Mouse (Mus musculus): ENCODE results near the gene Steap2. TPM values are rescaled to one million over a fixed set of nuclear protein-coding genes. Genes with fewer than 3 reads are reported as not detected.
"Not testable (repeated sequence)": the region's sequence is repeated elsewhere in the genome, so short reads cannot be mapped to it uniquely, and the experiment has no call there.

The Steap2 gene
- polyA plus RNA-seq, 1 experiment from 2014 or later = 6.5 TPM

GRCm38 (mm10) chr5:5692167-5692738 lies 2.1 kb downstream of the Steap2 start:
- 75% methylated on average over 4 of the region's 4 CpGs for whole genome bisulfite sequencing

GRCm38 (mm10) chr5:5688945-5689540 lies 5.3 kb downstream of the Steap2 start:
- H3K4me1 ChIP-seq = peaks cover 12% of the 10 kb centered on the region
- 88% methylated on average over 8 of the region's 8 CpGs for WGBS
- peaks cover 18% of the 10 kb centered on the region for H3K27me3 ChIP-seq (ENCODE audit: poor library complexity, severe bottlenecking)
- no peaks in the 10 kb centered on the region for H3K9me3 ChIP-seq
- no peak overlapping the region for H3K4me3 ChIP-seq
- H3K36me3 ChIP-seq (replicated peaks) = no peaks in the 10 kb centered on the region
- no peak overlapping the region for H3K27ac ChIP-seq
- DNase-seq (ENCODE audit: extremely low spot score, low spot score) = no peak

More at GRCm38 (mm10) chr5:5692167-5692738, 2.1 kb downstream of the Steap2 start:
- Histone ChIP-seq H3K9me3 (no peaks in the 10 kb centered on the region), H3K27ac (no peak overlapping the region), H3K36me3 (replicated peaks) (no peaks in the 10 kb centered on the region), H3K4me3 (peak overlapping the region; percentile 87; the same call in 1 of the 2 replicates), H3K4me1 (peaks cover 18% of the 10 kb centered on the region), H3K27me3 (ENCODE audit: poor library complexity, severe bottlenecking) (peaks cover 18% of the 10 kb centered on the region)
- no peak for DNase-seq (ENCODE audit: extremely low spot score, low spot score)

DNA sequence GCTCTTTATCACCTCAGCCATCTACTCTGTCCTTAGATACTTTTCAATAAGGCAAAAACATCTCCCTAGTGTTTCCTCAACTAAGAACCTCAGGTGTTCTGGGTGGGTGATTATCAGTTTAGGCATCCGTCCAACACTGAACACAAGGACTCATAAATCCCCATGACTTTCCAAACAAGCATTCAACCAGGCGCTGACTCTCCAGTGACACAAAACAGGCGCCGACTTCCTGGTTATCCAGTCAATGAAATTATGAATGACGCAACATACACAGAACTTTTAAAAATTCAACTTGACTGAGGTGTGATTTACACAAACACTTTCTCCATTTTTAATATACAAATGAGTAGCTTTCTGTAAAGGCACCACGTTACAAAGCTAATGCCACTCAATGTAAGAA lies 6.2 kb downstream of the Steap2 start:
- 92% methylated on average over 6 of the region's 6 CpGs for WGBS
- Histone ChIP-seq H3K9me3 (no peaks in the 10 kb centered on the region), H3K27ac (no peak overlapping the region), H3K27me3 (ENCODE audit: poor library complexity, severe bottlenecking) (peaks cover 18% of the 10 kb centered on the region), H3K36me3 (replicated peaks) (no peaks in the 10 kb centered on the region), H3K4me1 (peaks cover 7% of the 10 kb centered on the region), H3K4me3 (no peak overlapping the region)
- DNase-seq (ENCODE audit: extremely low spot score, low spot score) = no peak

DNA sequence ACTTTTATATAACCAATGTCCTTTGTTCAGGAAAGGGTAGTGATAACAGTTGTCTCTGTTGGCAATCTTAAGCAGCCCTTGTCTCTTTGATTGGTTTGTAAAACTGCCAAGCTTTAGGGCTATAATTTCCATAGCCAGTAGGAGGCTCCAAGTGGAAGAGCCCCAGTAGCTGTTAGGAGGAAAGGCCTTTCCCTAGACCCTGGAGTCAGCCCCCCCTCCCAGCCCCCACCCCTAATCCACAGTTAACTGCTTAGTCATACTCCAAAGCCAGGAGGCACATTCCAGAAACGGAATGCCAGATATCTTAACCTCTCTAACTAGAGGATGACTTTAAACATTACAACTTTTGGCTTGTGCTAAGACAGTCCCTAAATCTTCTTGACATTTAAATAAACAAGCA lies 7.4 kb downstream of the Steap2 start:
- H3K36me3 ChIP-seq (replicated peaks) = no peaks in the 10 kb centered on the region
- 13% methylated on average over 1 of the region's 1 CpGs for WGBS
- DNase-seq (ENCODE audit: extremely low spot score, low spot score) = no peak

GRCm38 (mm10) chr5:5684946-5685345 lies 9.4 kb downstream of the Steap2 start:
- H3K27me3 ChIP-seq (ENCODE audit: poor library complexity, severe bottlenecking); H3K27ac ChIP-seq; H3K4me1 ChIP-seq; H3K9me3 ChIP-seq; H3K4me3 ChIP-seq; DNase-seq (ENCODE audit: extremely low spot score, low spot score); H3K36me3 ChIP-seq (replicated peaks): not testable (repeated sequence)
- WGBS = 84% methylated on average over 2 of the region's 2 CpGs

More for the DNA sequence above, 7.4 kb downstream of the Steap2 start:
- H3K4me1 ChIP-seq = no peaks in the 10 kb centered on the region
- no peak overlapping the region for H3K27ac ChIP-seq
- 0 out of 2 replicates have a peak, but pooled peaks cover 6% of the 10 kb centered on the region for H3K27me3 ChIP-seq (ENCODE audit: poor library complexity, severe bottlenecking)
- H3K4me3 ChIP-seq = no peak overlapping the region
- H3K9me3 ChIP-seq = no peaks in the 10 kb centered on the region

- 80% methylated on average over 4 of the region's 4 CpGs for WGBS
- no peaks in the 10 kb centered on the region for H3K27me3 ChIP-seq (ENCODE audit: poor library complexity, severe bottlenecking)
- DNase-seq (ENCODE audit: extremely low spot score, low spot score) = no peak
- H3K4me1 ChIP-seq = no peaks in the 10 kb centered on the region
- H3K4me3 ChIP-seq = no peak overlapping the region
- no peaks in the 10 kb centered on the region for H3K9me3 ChIP-seq
- peaks cover 4% of the 10 kb centered on the region; the same call in 1 of the 2 replicates for H3K36me3 ChIP-seq (replicated peaks)
- no peak overlapping the region for H3K27ac ChIP-seq
Observed at GRCm38 (mm10) chr5:5683292-5683691, 11.1 kb downstream of the Steap2 start.

DNA sequence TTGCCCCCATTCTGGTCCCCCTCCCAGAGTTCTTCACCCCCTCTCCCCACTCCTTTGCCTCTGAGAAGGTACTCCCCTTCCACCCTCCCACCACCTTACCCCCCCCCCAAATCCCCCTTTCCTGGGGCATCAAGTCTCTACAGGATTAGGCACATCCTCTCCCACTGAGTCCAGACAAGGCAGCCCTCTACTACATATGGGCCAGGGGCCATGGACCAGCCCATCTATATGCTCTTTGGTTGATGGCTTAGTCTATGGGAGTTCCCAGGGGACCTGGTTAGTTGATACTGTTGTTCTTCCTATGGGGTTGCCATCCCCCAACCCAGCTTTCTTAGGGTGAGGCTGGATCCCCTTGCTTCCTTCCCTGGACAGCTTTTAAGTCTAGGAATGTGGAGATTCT lies 14.9 kb downstream of the Steap2 start:
- no peak for DNase-seq (ENCODE audit: extremely low spot score, low spot score)
- Histone ChIP-seq H3K9me3 (no peaks in the 10 kb centered on the region), H3K27me3 (ENCODE audit: poor library complexity, severe bottlenecking) (no peaks in the 10 kb centered on the region), H3K4me3 (no peak overlapping the region), H3K4me1 (no peaks in the 10 kb centered on the region), H3K36me3 (replicated peaks) (peaks cover 31% of the 10 kb centered on the region), H3K27ac (no peak overlapping the region)

DNA sequence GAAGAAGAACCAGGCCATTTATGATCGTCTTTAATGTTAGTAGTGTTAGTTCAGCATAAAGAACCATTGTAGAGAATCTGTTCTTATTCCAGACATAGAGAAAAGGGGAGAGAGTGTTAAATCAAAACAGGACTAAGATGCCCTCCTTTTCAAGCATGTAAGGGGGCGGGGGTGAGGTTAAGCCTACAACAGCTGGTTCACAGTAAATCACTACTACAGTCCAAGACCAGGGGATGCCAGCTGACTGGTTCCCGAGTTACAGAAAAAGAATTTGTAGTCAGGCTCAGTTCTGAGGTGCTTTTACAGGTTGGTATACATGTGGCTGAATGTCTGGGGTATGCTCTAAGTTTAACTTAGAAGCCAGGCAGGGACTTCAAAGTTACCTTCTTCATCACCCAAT lies 18.3 kb downstream of the Steap2 start:
- H3K27ac ChIP-seq = no peak overlapping the region
- peaks cover 47% of the 10 kb centered on the region for H3K36me3 ChIP-seq (replicated peaks)
- no peaks in the 10 kb centered on the region for H3K27me3 ChIP-seq (ENCODE audit: poor library complexity, severe bottlenecking)
- H3K4me3 ChIP-seq = no peak overlapping the region
- DNase-seq (ENCODE audit: extremely low spot score, low spot score) = no peak
- 88% methylated on average over 3 of the region's 3 CpGs for WGBS
- H3K9me3 ChIP-seq = no peaks in the 10 kb centered on the region
- H3K4me1 ChIP-seq = no peaks in the 10 kb centered on the region

DNA sequence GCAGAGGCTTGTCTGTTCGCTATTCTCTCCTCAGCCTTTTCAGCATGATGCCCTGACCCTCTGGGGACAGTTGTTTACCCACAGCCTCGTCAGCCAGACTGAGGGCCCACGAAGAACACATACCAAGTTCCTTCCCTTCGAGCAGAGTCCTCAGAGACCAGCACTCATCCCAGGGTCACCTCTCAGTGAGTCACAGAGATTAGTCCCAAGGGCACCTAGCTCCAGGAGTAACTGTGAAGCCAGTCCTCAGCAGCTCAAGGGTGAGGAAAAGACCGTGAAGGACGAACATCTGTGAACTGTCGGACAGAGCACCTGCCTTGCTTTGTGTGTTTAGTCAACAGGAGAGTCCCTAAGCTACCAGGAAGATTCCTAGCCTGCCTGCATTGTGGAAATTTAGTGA lies 25.5 kb downstream of the Steap2 start:
- Histone ChIP-seq H3K36me3 (replicated peaks) (peaks cover 23% of the 10 kb centered on the region), H3K27me3 (ENCODE audit: poor library complexity, severe bottlenecking) (no peaks in the 10 kb centered on the region), H3K27ac (no peak overlapping the region), H3K4me1 (peaks cover 11% of the 10 kb centered on the region), H3K4me3 (no peak overlapping the region), H3K9me3 (no peaks in the 10 kb centered on the region)
- no peak for DNase-seq (ENCODE audit: extremely low spot score, low spot score)
- 85% methylated on average over 7 of the region's 7 CpGs for WGBS

DNA sequence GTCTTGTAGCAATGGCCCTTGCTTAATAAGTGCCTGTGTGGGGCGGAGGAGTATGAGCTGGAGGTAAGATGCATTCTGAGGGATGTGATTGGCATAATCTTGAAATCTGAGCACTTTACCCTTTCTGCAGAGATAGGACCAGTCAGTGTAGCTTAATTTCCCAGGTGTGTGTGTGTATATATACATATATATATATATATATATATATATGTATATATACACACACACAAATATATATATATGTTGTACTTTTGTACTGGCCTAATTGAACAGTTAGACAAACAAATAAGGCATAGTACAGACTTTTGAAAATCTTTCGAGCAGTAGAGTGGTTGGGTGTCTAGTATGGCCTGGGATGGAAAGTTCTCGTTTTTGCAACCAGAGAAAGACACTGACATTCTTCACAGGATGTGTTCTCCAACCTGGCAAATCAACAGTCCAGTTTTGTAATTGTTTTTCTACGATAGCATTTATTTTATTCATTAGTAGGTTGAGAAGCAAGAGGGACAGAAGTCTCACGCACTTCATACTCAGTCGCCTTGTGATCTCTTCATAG lies 29.9 kb downstream of the Steap2 start:
- Histone ChIP-seq H3K9me3 (no peaks in the 10 kb centered on the region), H3K27me3 (ENCODE audit: poor library complexity, severe bottlenecking) (peaks cover 5% of the 10 kb centered on the region; the same call in 1 of the 2 replicates), H3K27ac (peak overlapping the region; percentile 88), H3K4me1 (peaks cover 20% of the 10 kb centered on the region), H3K36me3 (replicated peaks) (peaks cover 7% of the 10 kb centered on the region), H3K4me3 (peak overlapping the region; percentile 84)
- 60% methylated on average over 6 of the region's 6 CpGs for WGBS
- DNase-seq (ENCODE audit: extremely low spot score, low spot score) = no peak

DNA sequence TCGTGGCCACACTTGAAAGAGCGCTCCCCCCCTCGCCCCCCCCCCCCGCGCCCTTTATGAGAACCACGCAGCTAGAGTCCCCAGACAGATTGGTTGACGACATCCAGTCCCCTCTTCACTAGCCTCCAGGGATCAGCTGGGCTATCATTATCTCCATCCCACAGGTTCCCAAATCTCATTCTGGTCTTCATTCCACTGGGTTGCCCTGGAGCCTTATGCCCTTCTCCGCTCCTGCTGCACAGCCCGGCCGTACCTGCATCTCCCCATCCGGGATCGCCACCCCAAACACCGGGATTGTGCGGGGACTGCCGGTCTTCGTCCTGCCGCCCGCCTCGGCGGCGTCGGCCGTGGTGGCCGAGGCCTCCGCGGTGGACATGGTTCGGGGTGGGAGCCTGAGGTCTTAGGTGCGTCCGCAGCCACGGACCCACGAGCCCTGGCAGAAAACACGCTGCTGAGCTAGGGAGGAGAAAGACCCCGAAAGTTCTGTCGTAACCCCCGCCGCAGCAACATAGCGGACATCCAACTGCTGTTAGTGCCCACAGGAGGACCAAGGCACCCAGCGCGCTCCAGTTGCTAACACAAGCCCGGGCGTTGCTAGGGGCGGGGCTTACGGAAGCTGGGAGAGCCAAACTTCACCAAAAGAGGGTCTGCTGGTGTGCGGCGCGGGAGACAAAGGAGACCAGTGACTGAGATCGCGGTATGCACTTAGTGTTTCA lies 30.6 kb downstream of the Steap2 start, which contains the start of gene Cfap69:
Gene Cfap69 (minus strand): TSS at position 585 of the 716 bp plus-strand sequence.
- H3K4me1 ChIP-seq = peaks cover 20% of the 10 kb centered on the region
- peak within 1 kb of the TSS; percentile 84 for H3K4me3 ChIP-seq
- WGBS = under 1% methylated on average over 48 of the region's 48 CpGs
- peaks cover under 1% of the 10 kb centered on the region; the same call in 1 of the 2 replicates for H3K36me3 ChIP-seq (replicated peaks)
- H3K27me3 ChIP-seq (ENCODE audit: poor library complexity, severe bottlenecking) = peaks cover 5% of the 10 kb centered on the region; the same call in 1 of the 2 replicates
- peak within 1 kb of the TSS; percentile 88 for H3K27ac ChIP-seq
- H3K9me3 ChIP-seq = no peaks in the 10 kb centered on the region
- peak; percentile 94 for DNase-seq (ENCODE audit: extremely low spot score, low spot score)

GRCm38 (mm10) chr5:5663057-5663456 lies 31.3 kb downstream of the Steap2 start:
- H3K4me3 ChIP-seq = peak overlapping the region; percentile 84
- no peak for DNase-seq (ENCODE audit: extremely low spot score, low spot score)
- no peaks in the 10 kb centered on the region for H3K36me3 ChIP-seq (replicated peaks)
- H3K9me3 ChIP-seq = no peaks in the 10 kb centered on the region
- peaks cover 20% of the 10 kb centered on the region for H3K4me1 ChIP-seq
- no peak overlapping the region for H3K27ac ChIP-seq
- H3K27me3 ChIP-seq (ENCODE audit: poor library complexity, severe bottlenecking) = peaks cover 5% of the 10 kb centered on the region; the same call in 1 of the 2 replicates
- WGBS = 45% methylated on average over 6 of the region's 6 CpGs

- 71% methylated on average over 2 of the region's 2 CpGs for WGBS
- H3K9me3 ChIP-seq = no peaks in the 10 kb centered on the region
- H3K36me3 ChIP-seq (replicated peaks) = no peaks in the 10 kb centered on the region
- DNase-seq (ENCODE audit: extremely low spot score, low spot score) = no peak
- H3K4me1 ChIP-seq = peaks cover 8% of the 10 kb centered on the region
- no peak overlapping the region for H3K4me3 ChIP-seq
- no peak overlapping the region for H3K27ac ChIP-seq
- H3K27me3 ChIP-seq (ENCODE audit: poor library complexity, severe bottlenecking) = peaks cover 5% of the 10 kb centered on the region; the same call in 1 of the 2 replicates
Observed at GRCm38 (mm10) chr5:5658680-5659079, 35.7 kb downstream of the Steap2 start.

All from forebrain, embryonic 10.5 days (tissue).